Mouse (Mus musculus) left cerebral cortex, postnatal 10 days (tissue): ENCODE data around the gene Cnot2. TPM values are rescaled to one million over a fixed set of nuclear protein-coding genes. Genes with fewer than 3 reads are reported as not detected.
A peak's percentile ranks its signal among the peaks of the same experiment; 100 is the strongest.
"Not testable (repeated sequence)": the region's sequence is repeated elsewhere in the genome, so short reads cannot be mapped to it uniquely, and the experiment has no call there.

Experiments used
- DNase-seq, 2 experiments: peaks; one replicate each; pipeline ENCODE4 v3.0.0; 2021 to 2022; ENCODE audit warnings: low spot score in 2 of 2, mixed read lengths in 1 of 2; ENCODE audit errors: extremely low spot score in 1 of 2
- intact Hi-C: fragments of 180-260 bp; cut with DNase I; formaldehyde crosslinking; loops from one replicate; pipeline ENCODE4 v1.15.1; 2025
- total RNA-seq, 2 experiments: library from RNA; stranded (reverse); gene quantifications; 2 replicates each; pipeline ENCODE4 v1.2.3; 2021

Cnot2 gene
- 10 to 100 TPM; 62.3 to 63.1 TPM for total RNA-seq

- peak; percentile 90 to 96 for DNase-seq
- intact Hi-C loops, result loop anchor here (5.0 to 10.0 kb wide), 3 partner anchors 109 to 247 kb away; partner anchors contain the start of gene Kcnmb4
Observed at GRCm38 (mm10) chr10:116581369-116581718, at the start of gene Cnot2. TSS of gene Cnot2 (minus strand) at chr10:116581511.

- no peak for DNase-seq
- intact Hi-C loops, result no loop called here
Observed at GRCm38 (mm10) chr10:116628926-116629325, 47.6 kb upstream of the Cnot2 start.

GRCm38 (mm10) chr10:116626009-116626408 lies 44.7 kb upstream of the Cnot2 start:
- no peak for DNase-seq

GRCm38 (mm10) chr10:116613250-116613649 lies 31.9 kb upstream of the Cnot2 start:
- intact Hi-C loops, result not testable (repeated sequence)

More at GRCm38 (mm10) chr10:116626009-116626408, 44.7 kb upstream of the Cnot2 start:
- intact Hi-C loops, result no loop called here

GRCm38 (mm10) chr10:116604905-116605162 lies 23.5 kb upstream of the Cnot2 start:
- DNase-seq, result no peak
- intact Hi-C loops, result no loop called here

More at GRCm38 (mm10) chr10:116613250-116613649, 31.9 kb upstream of the Cnot2 start:
- DNase-seq, result not testable (repeated sequence)

- DNase-seq, result no peak
- intact Hi-C loops, result no loop called here
Observed at GRCm38 (mm10) chr10:116604081-116604904, 23.0 kb upstream of the Cnot2 start.

- DNase-seq, result no peak
- intact Hi-C loops, result no loop called here
Observed at GRCm38 (mm10) chr10:116599056-116599850, 17.9 kb upstream of the Cnot2 start.

- intact Hi-C loops, result loop anchor here (5.0 to 10.0 kb wide), 3 partner anchors 110 to 248 kb away; partner anchors contain the start of gene Kcnmb4
- DNase-seq, result peak; percentile 36 to 65
Observed at GRCm38 (mm10) chr10:116582738-116583137, 1.4 kb upstream of the Cnot2 start.

- intact Hi-C loops, result loop anchor here (5.0 to 10.0 kb wide), 3 partner anchors 110 to 247 kb away; partner anchors contain the start of gene Kcnmb4
- DNase-seq, result peak; percentile 24 to 83
Observed at GRCm38 (mm10) chr10:116581719-116582481, 589 bp upstream of the Cnot2 start.

- peak; percentile 22 to 61 for DNase-seq
- intact Hi-C loops, result loop anchor here (5.0 to 10.0 kb wide), 3 partner anchors 108 to 246 kb away; partner anchors contain the start of gene Kcnmb4
Observed at GRCm38 (mm10) chr10:116580591-116581358, 536 bp downstream of the Cnot2 start.

- intact Hi-C loops, result no loop called here
- DNase-seq, result no peak
Observed at GRCm38 (mm10) chr10:116579478-116579877, 1.8 kb downstream of the Cnot2 start.

- intact Hi-C loops, result no loop called here
- no peak for DNase-seq
Observed at GRCm38 (mm10) chr10:116578375-116578774, 2.9 kb downstream of the Cnot2 start.

- DNase-seq, result no peak
- intact Hi-C loops, result no loop called here
Observed at GRCm38 (mm10) chr10:116577181-116577580, 4.1 kb downstream of the Cnot2 start.

GRCm38 (mm10) chr10:116576071-116576470 lies 5.2 kb downstream of the Cnot2 start:
- DNase-seq, intact Hi-C loops: not testable (repeated sequence)

GRCm38 (mm10) chr10:116570526-116570925 lies 10.8 kb downstream of the Cnot2 start:
- no peak for DNase-seq
- intact Hi-C loops, result no loop called here

GRCm38 (mm10) chr10:116568539-116568938 lies 12.8 kb downstream of the Cnot2 start:
- DNase-seq, result no peak

GRCm38 (mm10) chr10:116567491-116568405 lies 13.6 kb downstream of the Cnot2 start:
- no peak for DNase-seq
- intact Hi-C loops, result no loop called here

More at GRCm38 (mm10) chr10:116568539-116568938, 12.8 kb downstream of the Cnot2 start:
- intact Hi-C loops, result no loop called here
